Mouse (Mus musculus) left cerebral cortex, adult 8-10 months (tissue): ENCODE results near the gene Osr1. TPM values are rescaled to one million over a fixed set of nuclear protein-coding genes. Genes with fewer than 3 reads are reported as not detected.

Experiments
- DNase-seq, 2 experiments: peaks; one replicate each; pipeline ENCODE4 v3.0.0; 2022; ENCODE audit warnings: low spot score in 2 of 2
- total RNA-seq, 4 experiments: library from RNA; stranded (reverse); gene quantifications; 2 replicates each; pipeline ENCODE4 v1.2.4; 2022

Gene Osr1
- 1 to 10 TPM; 3.4 to 5.1 (median 3.5) TPM for total RNA-seq

- no peak for DNase-seq
Measured at GRCm38 (mm10) chr12:9569971-9570370, at the start of gene Osr1. Gene Osr1, plus strand, starts transcription at chr12:9570116.

GRCm38 (mm10) chr12:9550328-9550727 is 19.6 kb upstream of the Osr1 start:
- no peak for DNase-seq

DNA sequence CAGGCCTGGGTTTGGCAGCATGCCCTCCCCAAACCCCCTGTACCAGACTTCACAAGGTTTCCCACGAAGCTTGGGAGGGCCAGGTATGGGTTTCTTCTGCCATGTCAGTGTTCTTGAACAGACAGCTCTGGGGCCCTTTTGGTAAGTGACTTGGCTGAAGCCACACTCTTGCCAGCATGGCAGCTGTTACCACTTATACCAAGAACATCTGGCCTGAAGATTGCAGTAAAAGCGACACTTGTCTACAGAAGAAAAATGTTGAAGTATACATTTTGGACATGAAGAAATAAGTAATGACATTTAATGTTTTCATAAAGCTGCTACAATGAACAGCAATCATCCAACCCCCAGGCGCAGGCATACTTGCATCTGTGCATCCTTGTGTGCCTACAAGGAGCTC is 5.0 kb upstream of the Osr1 start:
- no peak for DNase-seq

GRCm38 (mm10) chr12:9570496-9570995 is 630 bp downstream of the Osr1 start:
- DNase-seq = no peak

GRCm38 (mm10) chr12:9571276-9571940 is 1.5 kb downstream of the Osr1 start:
- no peak for DNase-seq

- DNase-seq = no peak
Measured at GRCm38 (mm10) chr12:9572022-9572421, 2.1 kb downstream of the Osr1 start.

DNA sequence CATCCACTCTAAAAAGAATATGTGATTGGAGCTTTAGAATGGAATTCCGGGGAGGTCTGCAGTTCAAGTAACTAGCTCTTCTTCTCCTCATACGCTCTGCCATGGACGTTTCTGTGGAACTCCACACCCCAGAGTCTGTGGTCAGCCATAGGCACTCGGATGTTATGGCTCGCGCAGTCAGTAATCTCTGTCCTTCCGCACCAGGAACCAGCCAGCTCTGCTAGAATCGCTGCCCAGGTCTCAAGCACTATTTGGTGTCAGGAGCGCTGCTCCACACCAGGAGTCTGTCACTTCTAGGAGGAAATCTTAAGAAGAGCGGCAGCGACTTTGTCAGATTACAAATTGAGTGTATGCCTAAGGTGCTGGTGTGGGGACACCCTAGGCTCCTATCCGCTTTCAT is 3.8 kb downstream of the Osr1 start:
- DNase-seq = no peak

DNA sequence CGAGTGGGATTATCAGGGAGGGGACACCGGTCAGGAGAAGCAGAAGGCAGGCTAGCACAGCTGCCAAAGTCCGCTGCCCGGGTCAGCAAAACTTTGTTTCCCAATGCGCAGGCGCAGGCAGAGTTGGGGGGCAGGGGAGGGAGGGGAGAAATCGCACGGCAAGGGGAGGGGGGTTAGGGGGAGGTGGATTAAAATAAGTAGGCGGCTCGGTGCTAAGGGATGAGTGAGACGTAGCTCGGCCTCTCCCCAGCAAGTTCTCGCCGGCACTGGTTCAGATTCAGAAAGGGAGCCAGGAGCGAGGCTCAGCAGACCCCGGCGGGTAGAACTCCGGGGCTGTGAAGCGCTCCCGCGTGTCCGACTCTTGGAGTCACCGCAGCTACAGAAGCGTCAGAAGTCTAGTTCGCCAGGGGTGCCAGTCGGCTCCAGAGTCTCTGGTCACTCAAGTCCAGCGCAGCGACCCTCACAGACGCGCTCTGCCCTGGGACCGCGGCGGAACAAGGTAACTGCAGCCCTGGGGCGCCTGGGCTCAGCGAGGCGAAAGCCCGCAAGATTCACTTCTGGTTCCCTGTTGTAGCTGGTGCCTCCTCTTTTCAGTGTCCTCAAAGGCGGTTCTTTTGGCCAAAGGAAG is 4.4 kb downstream of the Osr1 start:
- no peak for DNase-seq

DNA sequence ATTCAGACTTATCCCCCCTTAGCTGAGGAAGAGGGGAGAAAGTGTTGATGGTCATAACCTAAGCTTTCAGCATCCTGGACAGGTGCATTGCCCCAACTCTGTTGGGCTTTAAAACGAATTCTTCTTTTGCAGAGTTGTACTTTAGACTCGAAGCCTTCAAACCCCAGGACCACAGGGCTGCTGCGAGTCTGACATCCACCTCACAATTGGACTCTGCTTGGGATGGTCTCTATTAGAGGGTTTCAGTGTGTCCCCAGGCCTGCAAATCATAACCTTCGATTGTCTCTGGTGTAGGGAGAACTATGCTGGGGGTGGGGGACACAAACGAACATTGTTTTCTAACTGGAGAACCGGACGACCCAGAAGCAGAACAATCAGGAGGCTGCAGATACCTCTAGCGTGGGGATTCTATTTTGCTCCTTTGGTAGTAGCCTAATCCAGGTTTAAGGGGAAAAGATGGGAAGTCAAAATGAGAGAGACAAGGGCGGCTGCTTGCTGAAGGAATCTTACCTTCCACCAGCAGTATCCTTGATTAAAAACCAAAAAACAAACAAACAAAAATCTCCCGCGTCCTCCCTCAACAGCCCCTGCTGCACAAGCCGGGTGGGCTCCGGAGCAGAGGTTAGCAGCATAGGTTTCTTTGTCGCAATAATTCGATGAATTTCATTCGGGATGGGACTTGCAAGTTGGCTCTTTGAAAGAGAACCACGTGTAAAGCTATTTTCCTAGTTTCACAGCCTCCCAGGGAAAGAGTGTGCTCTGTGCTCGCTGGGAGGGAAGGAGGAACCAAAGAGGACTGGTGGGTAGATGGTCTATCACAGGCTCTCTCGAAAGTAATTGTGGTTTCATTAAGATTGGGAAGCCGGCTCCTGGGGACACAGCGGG is 5.5 kb downstream of the Osr1 start:
- no peak for DNase-seq

GRCm38 (mm10) chr12:9576043-9576538 is 6.2 kb downstream of the Osr1 start:
- no peak for DNase-seq

GRCm38 (mm10) chr12:9577610-9578009 is 7.7 kb downstream of the Osr1 start:
- DNase-seq = no peak

DNA sequence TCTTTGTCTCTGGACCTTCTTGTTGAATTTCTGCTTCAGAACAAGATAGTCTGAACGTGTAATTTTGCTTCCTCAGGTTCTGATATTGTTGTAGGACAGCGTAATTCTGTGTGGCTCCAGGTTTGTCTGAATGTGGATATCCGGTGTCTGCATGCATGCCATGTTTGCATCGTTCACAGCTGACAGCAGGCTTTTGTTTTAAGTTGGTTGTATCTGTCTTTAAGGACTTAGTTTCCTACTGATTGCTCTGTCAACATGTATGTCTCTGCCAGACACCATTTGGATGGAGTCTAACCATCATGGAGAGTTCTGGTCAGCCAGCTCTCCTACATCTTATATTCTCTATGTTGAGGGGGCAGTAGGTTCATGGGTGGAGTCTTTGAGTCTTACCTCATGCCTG is 8.7 kb downstream of the Osr1 start:
- no peak for DNase-seq

DNA sequence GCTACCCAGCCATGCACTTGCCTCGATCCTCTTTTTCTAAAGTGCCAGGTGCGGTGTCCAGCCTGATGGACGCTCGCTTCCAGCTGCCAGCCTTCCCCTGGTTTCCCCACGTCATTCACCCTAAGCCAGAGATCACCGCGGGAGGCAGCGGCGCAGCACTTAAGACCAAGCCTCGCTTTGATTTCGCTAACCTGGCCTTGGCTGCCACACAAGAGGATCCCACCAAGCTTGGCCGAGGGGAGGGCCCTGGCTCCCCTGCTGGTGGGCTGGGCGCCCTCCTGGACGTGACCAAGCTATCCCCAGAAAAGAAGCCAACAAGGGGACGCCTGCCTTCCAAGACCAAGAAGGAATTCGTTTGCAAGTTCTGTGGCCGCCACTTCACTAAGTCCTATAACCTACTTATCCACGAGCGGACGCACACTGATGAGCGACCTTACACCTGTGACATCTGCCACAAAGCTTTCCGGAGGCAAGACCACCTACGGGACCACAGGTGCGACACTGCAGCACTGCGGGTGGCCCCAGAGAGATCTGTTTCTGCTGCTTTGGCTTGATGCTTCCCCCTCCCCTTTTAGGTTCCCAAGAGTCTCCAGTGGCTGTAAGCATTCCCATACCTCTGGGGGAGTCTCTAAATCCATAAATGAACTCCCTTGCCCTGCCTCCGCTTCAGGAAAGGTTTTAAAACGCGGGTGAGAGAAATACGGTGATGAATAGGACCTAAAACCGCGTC is 9.6 kb downstream of the Osr1 start:
- no peak for DNase-seq

DNA sequence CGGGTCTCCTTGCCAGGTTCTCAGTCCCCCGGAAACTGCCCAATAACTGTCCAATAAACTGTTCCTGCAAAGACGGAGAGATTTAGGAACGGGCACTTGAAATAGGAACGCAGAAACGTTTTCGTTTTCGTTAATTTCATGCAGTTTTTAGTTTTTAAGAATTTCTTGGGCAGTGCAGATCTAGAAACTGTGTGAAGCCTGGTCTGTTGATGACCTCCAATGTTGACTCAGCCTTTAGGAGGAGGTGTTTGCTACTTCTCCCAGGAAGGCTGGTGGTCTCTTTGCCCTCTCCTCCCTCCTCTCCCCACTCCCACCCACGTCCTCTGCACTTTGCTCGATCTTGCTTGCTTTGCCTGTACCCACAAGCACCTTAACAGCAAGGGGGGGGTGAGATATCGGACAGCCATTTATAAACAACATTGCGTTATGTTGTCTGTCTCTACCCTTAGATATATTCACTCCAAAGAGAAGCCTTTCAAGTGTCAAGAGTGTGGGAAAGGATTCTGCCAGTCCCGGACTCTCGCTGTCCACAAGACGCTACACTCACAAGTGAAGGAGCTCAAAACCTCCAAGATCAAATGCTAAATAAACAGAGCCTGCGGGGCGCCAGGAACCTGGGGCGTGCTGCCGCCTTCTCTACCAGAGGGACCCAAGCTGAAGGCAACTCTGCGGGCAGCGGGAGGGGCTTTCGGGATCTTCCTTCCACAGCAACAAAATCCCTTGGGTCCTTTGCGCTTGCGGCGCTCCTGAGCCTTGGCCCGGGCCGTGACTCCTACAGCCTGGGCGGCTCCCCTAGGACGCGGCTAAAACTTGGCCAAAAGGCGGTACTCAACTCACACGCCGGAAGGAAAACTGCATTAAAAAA is 10.4 kb downstream of the Osr1 start:
- no peak for DNase-seq

DNA sequence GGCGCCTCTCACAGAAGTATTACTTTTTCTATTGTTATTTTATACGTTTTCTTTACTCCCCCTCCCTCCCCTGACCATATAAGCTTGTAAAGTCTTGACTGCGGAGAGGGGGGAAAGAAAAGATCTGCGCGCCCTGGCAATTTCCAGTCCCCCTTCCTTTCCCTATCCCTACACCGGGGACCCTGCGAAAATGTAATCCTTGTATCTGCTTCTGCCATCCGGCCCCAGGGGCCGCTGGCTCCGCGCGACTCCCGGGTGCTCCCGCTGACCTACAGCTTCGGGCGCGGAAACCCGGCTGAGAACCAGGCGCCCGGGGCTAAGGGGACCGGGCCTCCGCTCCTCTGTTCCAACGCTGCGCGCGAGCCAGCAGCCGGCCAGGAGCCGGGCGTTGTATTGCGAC is 11.1 kb downstream of the Osr1 start:
- DNase-seq = no peak

GRCm38 (mm10) chr12:9581506-9581905 is 11.6 kb downstream of the Osr1 start:
- no peak for DNase-seq

DNA sequence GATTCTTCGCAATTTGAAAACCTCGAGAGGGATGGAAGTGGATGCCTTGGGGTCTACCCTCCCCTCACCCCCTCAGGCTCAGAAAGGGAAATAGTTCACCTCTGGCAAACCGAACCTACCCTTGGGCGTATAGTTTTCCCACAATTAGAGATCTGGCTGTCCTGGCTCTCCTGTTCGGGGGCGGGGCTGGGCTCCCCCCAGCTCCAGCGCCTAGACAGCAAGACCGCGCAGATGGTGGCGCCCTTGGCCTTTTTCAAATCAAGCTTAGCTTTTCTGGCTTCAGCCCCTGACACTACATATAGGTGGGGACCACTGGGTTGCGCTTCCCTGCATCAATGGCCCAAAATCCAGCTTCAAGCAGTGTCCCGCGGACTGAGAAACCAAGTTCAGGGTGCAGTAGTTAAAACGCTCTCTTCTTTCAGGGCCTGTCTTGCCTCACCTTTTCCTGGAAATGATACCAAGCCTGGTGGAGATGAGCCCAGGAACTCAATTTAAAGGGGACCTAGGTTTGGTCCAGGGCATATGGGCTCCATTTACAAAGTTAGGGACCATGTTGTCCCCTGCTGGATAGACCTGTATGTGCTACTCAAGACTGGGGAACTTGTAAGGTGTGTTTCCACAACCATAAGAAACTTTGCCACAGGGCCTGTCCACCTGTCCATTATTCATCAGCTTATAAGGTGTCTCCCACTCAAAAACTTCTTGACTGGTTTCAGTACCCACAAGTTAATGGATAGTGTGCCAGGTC is 12.5 kb downstream of the Osr1 start:
- no peak for DNase-seq

DNA sequence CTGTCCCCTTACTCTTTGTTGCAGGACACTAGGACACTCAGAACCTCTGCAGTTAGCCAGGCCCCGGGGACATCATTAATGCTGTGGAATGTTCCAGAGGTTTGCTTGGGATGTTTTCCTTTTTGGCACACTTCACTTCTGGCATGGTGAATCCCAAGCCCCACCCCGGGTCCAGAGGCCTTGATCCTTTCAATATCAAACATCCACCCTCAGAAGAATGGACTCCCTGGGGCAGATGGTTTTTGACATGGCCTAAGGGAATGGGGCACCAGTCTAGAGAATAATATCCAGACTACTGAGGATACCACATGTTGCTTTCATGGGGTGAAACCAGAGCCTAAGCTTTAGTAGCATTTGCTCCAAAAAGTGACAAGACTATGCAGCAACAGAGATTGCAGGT is 13.5 kb downstream of the Osr1 start:
- DNase-seq = no peak

GRCm38 (mm10) chr12:9584366-9585084 is 14.6 kb downstream of the Osr1 start:
- no peak for DNase-seq
